ENCODE assay signal across 22 mouse cellular contexts in genomic region chr11:63758313-63758712, GRCm38 (mm10).
A peak's percentile ranks its signal among the peaks of the same experiment; 100 is the strongest.
DNase-seq lines count a peak whose midpoint lies in the region; ATAC-seq lines count a peak whose summit lies in the region.
"Had no signal": no experiment of that assay in that cellular context is flagged by ENCODE, and none has a peak within 500 bp of the region (broad histone marks: within the 10 kb centered on the region; RNA-seq: fewer than 3 reads in every experiment).

No protein-coding gene starts in this region.

- no peak overlapping the region for H3K9ac ChIP-seq in kidney, embryonic 15.5 days
- H3K9ac ChIP-seq in lung, embryonic 16.5 days (ENCODE audit: low read length): no peak overlapping the region
- H3K9ac ChIP-seq: embryonic facial prominence, embryonic 15.5 days; forebrain, postnatal 0 days; hindbrain, embryonic 15.5 days; intestine, embryonic 15.5 days; neural tube, embryonic 15.5 days had no signal

- no peak overlapping the region for H3K4me3 ChIP-seq in kidney, embryonic 15.5 days (replicated peaks)
- no peak overlapping the region for H3K4me3 ChIP-seq in lung, embryonic 16.5 days (ENCODE audit: low read length)
- H3K4me3 ChIP-seq in embryonic facial prominence, embryonic 10.5 days: no peak overlapping the region
- H3K4me3 ChIP-seq: embryonic facial prominence, embryonic 15.5 days; hindbrain, embryonic 15.5 days; intestine, embryonic 15.5 days; layer of hippocampus, adult 2 months; neural tube, embryonic 15.5 days had no signal

- H3K4me1 ChIP-seq in kidney, embryonic 15.5 days: peaks cover 25% of the 10 kb centered on the region
- H3K4me1 ChIP-seq in lung, embryonic 16.5 days (replicated peaks; ENCODE audit: control insufficient read depth, insufficient read depth, low read length): no peaks in the 10 kb centered on the region
- H3K4me1 ChIP-seq in embryonic facial prominence, embryonic 10.5 days: peaks cover 9% of the 10 kb centered on the region
- H3K4me1 ChIP-seq: embryonic facial prominence, embryonic 15.5 days; intestine, embryonic 15.5 days had no signal

- no peak overlapping the region for H3K27ac ChIP-seq in kidney, embryonic 15.5 days
- no peak overlapping the region for H3K27ac ChIP-seq in lung, embryonic 16.5 days (ENCODE audit: low read length)
- no peak overlapping the region for H3K27ac ChIP-seq in embryonic facial prominence, embryonic 10.5 days (replicated peaks)
- H3K27ac ChIP-seq: embryonic facial prominence, embryonic 15.5 days; hindbrain, embryonic 15.5 days; intestine, embryonic 15.5 days; layer of hippocampus, adult 2 months; neural tube, embryonic 15.5 days had no signal

- WGBS in kidney, embryonic 15.5 days: 61% methylated on average over 3 of the region's 3 CpGs
- WGBS in lung, embryonic 16.5 days: 40% methylated on average over 3 of the region's 3 CpGs
- WGBS in embryonic facial prominence, embryonic 10.5 days: 86% methylated on average over 3 of the region's 3 CpGs

- H3K9me3 ChIP-seq in kidney, embryonic 15.5 days (replicated peaks): no peaks in the 10 kb centered on the region
- H3K9me3 ChIP-seq in lung, embryonic 16.5 days (ENCODE audit: control insufficient read depth, low read length): no peaks in the 10 kb centered on the region
- H3K9me3 ChIP-seq in embryonic facial prominence, embryonic 10.5 days: no peaks in the 10 kb centered on the region
- H3K9me3 ChIP-seq: embryonic facial prominence, embryonic 15.5 days; hindbrain, embryonic 15.5 days; intestine, embryonic 15.5 days; neural tube, embryonic 15.5 days had no signal

- peak; percentile 2 for DNase-seq in adrenal gland, adult 8-10 months
- no peak for DNase-seq in adrenal gland, postnatal 25 days
- peak; percentile 49 for DNase-seq in kidney, adult 9 months
- no peak for DNase-seq in testis, postnatal 10 days (ENCODE audit: low spot score)
- no peak for DNase-seq in embryonic facial prominence, embryonic 10.5 days (ENCODE audit: low spot score)
- DNase-seq: cerebellum, adult 9-11 months; gastrocnemius, postnatal 36 days; heart, postnatal 36 days; right cerebral cortex, postnatal 14 days; spleen, adult 18-20 months; thymus, postnatal 36 days had no signal

- H3K27me3 ChIP-seq in kidney, embryonic 15.5 days: no peaks in the 10 kb centered on the region
- peaks cover 3% of the 10 kb centered on the region; the same call in 1 of the 2 replicates for H3K27me3 ChIP-seq in lung, embryonic 16.5 days (ENCODE audit: control insufficient read depth, insufficient read depth, low read depth, low read length)
- no peaks in the 10 kb centered on the region for H3K27me3 ChIP-seq in embryonic facial prominence, embryonic 10.5 days (replicated peaks; ENCODE audit: low read depth, poor library complexity, severe bottlenecking)
- H3K27me3 ChIP-seq: hindbrain, embryonic 15.5 days; intestine, embryonic 15.5 days; neural tube, embryonic 15.5 days had no signal

- no peaks in the 10 kb centered on the region for H3K36me3 ChIP-seq in kidney, embryonic 15.5 days
- no peaks in the 10 kb centered on the region for H3K36me3 ChIP-seq in lung, embryonic 16.5 days (ENCODE audit: control insufficient read depth, insufficient read depth, low read length)
- no peaks in the 10 kb centered on the region for H3K36me3 ChIP-seq in embryonic facial prominence, embryonic 10.5 days (replicated peaks)
- H3K36me3 ChIP-seq: embryonic facial prominence, embryonic 15.5 days; G1E; hindbrain, embryonic 15.5 days; intestine, embryonic 15.5 days; neural tube, embryonic 15.5 days had no signal

- no peak for ATAC-seq in kidney, embryonic 15.5 days (replicated peaks; ENCODE audit: low FRiP score)
- ATAC-seq in lung, embryonic 16.5 days (ENCODE audit: low read depth): peak; percentile 80
- ATAC-seq: activated CD4-positive, CD25-positive, alpha-beta regulatory T cell, adult 4 months; forebrain, postnatal 0 days; intestine, embryonic 15.5 days; midbrain, embryonic 16.5 days had no signal

- H3K4me2 ChIP-seq in kidney, embryonic 15.5 days: no peak overlapping the region
- H3K4me2 ChIP-seq in lung, embryonic 16.5 days (ENCODE audit: low read depth, low read length): no peak overlapping the region
- H3K4me2 ChIP-seq: embryonic facial prominence, embryonic 15.5 days; hindbrain, embryonic 15.5 days; intestine, embryonic 15.5 days; neural tube, embryonic 15.5 days had no signal

Comparison
In these comparisons a context has a peak if more than half of its experiments do, and no peak if none do; other contexts are left out.
1. DNase-seq: peak in adrenal gland, adult 8-10 months (single experiment) and kidney, adult 9 months (single experiment); none in adrenal gland, postnatal 25 days (single experiment), testis, postnatal 10 days (single experiment) and embryonic facial prominence, embryonic 10.5 days (single experiment).